Mouse (Mus musculus) thymus, adult 2 months (tissue): ENCODE data around the gene Itgal.

Source experiments
- CTCF ChIP-seq: fragments of 200-500 bp; IDR thresholded peaks from 2 replicates; pipeline ENCODE4 v1.5.1; 2012; ENCODE audit warnings: mild to moderate bottlenecking, control low read depth, low read length, moderate library complexity, borderline replicate concordance; ENCODE audit not compliant: control insufficient read depth, poor library complexity, insufficient read depth; ENCODE audit errors: extremely low read depth
- POLR2A ChIP-seq: fragments of 200-500 bp; IDR thresholded peaks from 2 replicates; pipeline ENCODE4 v1.6.1; 2012; ENCODE audit warnings: mild to moderate bottlenecking, low read length, control low read depth, moderate library complexity; ENCODE audit not compliant: control insufficient read depth, poor library complexity, insufficient read depth; ENCODE audit errors: extremely low read depth

DNA sequence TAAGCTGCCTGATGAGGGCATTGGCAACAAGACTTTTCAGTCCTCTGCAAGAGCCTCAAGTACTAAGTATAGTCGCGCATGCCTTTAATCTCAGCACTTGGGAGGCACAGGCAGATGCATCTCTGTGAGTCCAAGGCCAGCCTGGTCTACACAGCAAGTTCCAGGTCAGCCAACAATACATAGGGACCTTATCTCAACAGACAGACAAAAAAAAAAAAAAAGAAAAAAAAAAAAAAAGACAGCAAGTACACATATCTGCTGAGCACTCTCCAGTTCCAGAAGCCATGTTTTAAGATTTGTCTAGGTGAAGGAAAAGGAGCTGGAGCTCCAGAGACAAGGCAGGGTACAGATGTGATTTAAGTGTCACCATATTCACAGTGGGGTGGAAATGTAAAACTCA, 40.1 kb upstream of the Itgal start:
- TF ChIP-seq CTCF, result no peak
- no peak for TF ChIP-seq POLR2A
